Mouse (Mus musculus) thymus, adult 2 months (tissue): Measurements from ENCODE around the gene Phlpp1. TPM values are rescaled to one million over a fixed set of nuclear protein-coding genes. Genes with fewer than 3 reads are reported as not detected.

Experiments
- DNase-seq: peaks from one replicate; pipeline ENCODE4 v3.0.0; 2021
- H3K27ac ChIP-seq: fragments of 200-500 bp; 2 replicates; pipeline ENCODE4 v1.5.1; 2012; ENCODE audit warnings: low read length, control low read depth; ENCODE audit not compliant: control insufficient read depth, insufficient read depth
- H3K27me3 ChIP-seq: fragments of 200-500 bp; 2 replicates; pipeline ENCODE4 v1.6.1; 2012; ENCODE audit warnings: mild to moderate bottlenecking, low read length, moderate library complexity, mixed read lengths; ENCODE audit not compliant: control insufficient read depth, insufficient read depth
- H3K36me3 ChIP-seq: fragments of 200-500 bp; 2 replicates; pipeline ENCODE4 v1.6.1; 2012; ENCODE audit warnings: mild to moderate bottlenecking, low read length, moderate library complexity; ENCODE audit not compliant: control insufficient read depth, insufficient read depth
- H3K4me1 ChIP-seq: fragments of 200-500 bp; replicated peaks from 2 replicates; pipeline ENCODE4 v1.6.1; 2012; ENCODE audit warnings: low read length; ENCODE audit not compliant: control insufficient read depth, insufficient read depth
- H3K4me3 ChIP-seq: fragments of 200-500 bp; 2 replicates; pipeline ENCODE4 v1.5.1; 2012; ENCODE audit warnings: mild to moderate bottlenecking, low read length, control low read depth, moderate library complexity; ENCODE audit not compliant: control insufficient read depth, insufficient read depth
- CTCF ChIP-seq: fragments of 200-500 bp; IDR thresholded peaks from 2 replicates; pipeline ENCODE4 v1.5.1; 2012; ENCODE audit warnings: mild to moderate bottlenecking, control low read depth, low read length, moderate library complexity, borderline replicate concordance; ENCODE audit not compliant: control insufficient read depth, poor library complexity, insufficient read depth; ENCODE audit errors: extremely low read depth
- POLR2A ChIP-seq: fragments of 200-500 bp; IDR thresholded peaks from 2 replicates; pipeline ENCODE4 v1.6.1; 2012; ENCODE audit warnings: mild to moderate bottlenecking, low read length, control low read depth, moderate library complexity; ENCODE audit not compliant: control insufficient read depth, poor library complexity, insufficient read depth; ENCODE audit errors: extremely low read depth
- WGBS: fragments of 180-500 bp; shearing (Covaris S2); methylation state at CpG from one replicate; pipeline ENCODE4 v1.1.7; 2018; 5-methylcytosine and 5-hydroxymethylcytosine counted together
- polyA plus RNA-seq: library from polyadenylated mRNA; depleted of rRNA; stranded (reverse); fragments of >200 nt; gene quantifications from 2 replicates; pipeline ENCODE4 v1.2.3, GENCODE M21; 2012

Phlpp1 gene
- polyA plus RNA-seq, 1 experiment: 7.0 TPM

DNA sequence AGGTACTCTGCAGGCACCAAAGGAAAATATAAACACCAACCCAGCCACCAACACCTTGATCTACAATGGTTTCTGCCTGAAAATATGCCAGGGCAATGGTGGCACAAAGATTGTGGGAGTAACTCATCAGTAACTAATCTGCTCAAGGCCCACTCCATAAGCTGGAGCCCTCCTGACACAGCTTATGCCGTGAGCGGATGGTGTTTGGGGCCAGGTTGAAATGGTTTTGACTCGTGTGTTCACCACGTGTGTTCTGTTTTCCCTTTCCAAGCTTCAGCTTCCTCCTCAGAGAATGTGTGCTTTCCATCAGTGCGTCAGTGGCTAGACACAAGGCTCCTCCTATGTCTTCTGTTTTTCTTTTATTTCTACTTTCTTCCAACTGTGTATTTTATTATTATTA lies 37.0 kb downstream of the Phlpp1 start:
- no peak overlapping the region for H3K27ac ChIP-seq
- no peaks in the 10 kb centered on the region for H3K36me3 ChIP-seq
- no peak overlapping the region for H3K4me3 ChIP-seq
- TF ChIP-seq POLR2A (no peak), CTCF (no peak)
- no peaks in the 10 kb centered on the region for H3K4me1 ChIP-seq
- no peaks in the 10 kb centered on the region for H3K27me3 ChIP-seq
- DNase-seq: no peak
- WGBS: 86% methylated on average over 5 of the region's 5 CpGs

- Histone ChIP-seq H3K4me1 (no peaks in the 10 kb centered on the region), H3K27ac (no peak overlapping the region), H3K4me3 (no peak overlapping the region), H3K27me3 (no peaks in the 10 kb centered on the region), H3K36me3 (no peaks in the 10 kb centered on the region)
- no peak for TF ChIP-seq POLR2A
- TF ChIP-seq CTCF: no peak
- no peak for DNase-seq
- WGBS: 96% methylated on average over 3 of the region's 3 CpGs
These were observed 38.9 kb downstream of the Phlpp1 start for GRCm38 (mm10) chr1:106210461-106210860.

- H3K27me3 ChIP-seq: no peaks in the 10 kb centered on the region
- H3K36me3 ChIP-seq: no peaks in the 10 kb centered on the region
- H3K27ac ChIP-seq: no peak overlapping the region
- H3K4me1 ChIP-seq: no peaks in the 10 kb centered on the region
- 92% methylated on average over 5 of the region's 5 CpGs for WGBS
- no peak for DNase-seq
- H3K4me3 ChIP-seq: no peak overlapping the region
- TF ChIP-seq CTCF: no peak
- TF ChIP-seq POLR2A: no peak
These were observed 39.6 kb downstream of the Phlpp1 start for GRCm38 (mm10) chr1:106211146-106211545.

- H3K4me1 ChIP-seq: no peaks in the 10 kb centered on the region
- 94% methylated on average over 6 of the region's 6 CpGs for WGBS
- H3K36me3 ChIP-seq: no peaks in the 10 kb centered on the region
- no peak overlapping the region for H3K27ac ChIP-seq
- DNase-seq: no peak
- no peaks in the 10 kb centered on the region for H3K27me3 ChIP-seq
- H3K4me3 ChIP-seq: no peak overlapping the region
- TF ChIP-seq POLR2A (no peak), CTCF (no peak)
These were observed 48.9 kb downstream of the Phlpp1 start for GRCm38 (mm10) chr1:106220431-106220830.

DNA sequence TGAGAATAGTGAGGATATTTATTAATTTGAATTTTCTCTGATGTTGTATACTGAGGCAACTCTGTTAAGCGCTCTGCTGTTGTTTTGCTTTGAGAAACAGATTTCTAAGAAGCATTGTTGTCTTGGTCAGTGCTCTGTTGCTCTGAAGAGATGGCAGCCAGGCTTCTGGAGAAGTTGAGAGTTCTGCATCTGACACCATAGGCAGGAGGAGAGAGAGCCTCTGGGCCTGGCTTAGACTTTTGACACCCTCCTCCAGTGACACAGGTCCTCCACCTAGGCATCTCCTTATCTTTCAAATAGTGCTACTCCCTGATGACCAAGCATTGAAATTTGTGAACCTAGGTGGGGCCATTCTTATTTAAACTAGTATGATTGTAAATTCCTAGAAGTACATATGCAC lies 49.8 kb downstream of the Phlpp1 start:
- Histone ChIP-seq H3K4me3 (no peak overlapping the region), H3K36me3 (no peaks in the 10 kb centered on the region), H3K27ac (no peak overlapping the region), H3K27me3 (no peaks in the 10 kb centered on the region), H3K4me1 (no peaks in the 10 kb centered on the region)
- DNase-seq: no peak
- TF ChIP-seq CTCF (no peak), POLR2A (no peak)
- 100% methylated on average over 1 of the region's 1 CpGs for WGBS

GRCm38 (mm10) chr1:106221964-106222363 lies 50.4 kb downstream of the Phlpp1 start:
- no peaks in the 10 kb centered on the region for H3K36me3 ChIP-seq
- H3K27me3 ChIP-seq: no peaks in the 10 kb centered on the region
- H3K4me1 ChIP-seq: no peaks in the 10 kb centered on the region
- DNase-seq: no peak
- H3K4me3 ChIP-seq: no peak overlapping the region
- H3K27ac ChIP-seq: no peak overlapping the region
- 92% methylated on average over 2 of the region's 2 CpGs for WGBS
- TF ChIP-seq CTCF: no peak

DNA sequence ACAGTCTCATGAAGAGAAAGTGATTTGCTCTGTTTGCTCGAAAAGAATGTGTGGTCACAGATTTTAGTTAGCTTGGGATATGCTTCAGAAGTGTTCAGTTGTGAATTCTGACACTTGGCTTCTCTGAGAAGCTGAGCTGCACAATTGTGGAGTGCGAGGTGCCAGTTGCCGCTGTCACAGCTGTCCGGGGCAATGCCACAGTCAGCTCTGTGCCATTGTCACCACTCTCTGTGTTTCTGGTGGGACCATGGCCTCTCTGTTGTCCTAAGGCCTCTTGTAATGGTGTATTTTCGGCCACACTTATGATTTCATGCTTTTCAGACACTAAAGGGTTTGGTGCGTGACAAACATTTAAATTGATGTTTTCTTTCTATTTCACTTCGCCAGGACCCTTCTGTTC lies 55.1 kb downstream of the Phlpp1 start:
- Histone ChIP-seq H3K4me1 (no peaks in the 10 kb centered on the region), H3K27me3 (no peaks in the 10 kb centered on the region), H3K27ac (no peak overlapping the region), H3K36me3 (no peaks in the 10 kb centered on the region), H3K4me3 (no peak overlapping the region)
- no peak for TF ChIP-seq POLR2A
- no peak for TF ChIP-seq CTCF
- WGBS: 96% methylated on average over 7 of the region's 7 CpGs
- DNase-seq: no peak
